Mouse (Mus musculus) adrenal gland, adult 2 months (tissue): ENCODE results near the gene Bcar1. TPM values are rescaled to one million over a fixed set of nuclear protein-coding genes. Genes with fewer than 3 reads are reported as not detected.

Source experiments
- DNase-seq: peaks from one replicate; pipeline ENCODE4 v3.0.0; 2021
- microRNA-seq, 2 experiments: library from miRNA; unstranded; fragments of <30 nt; microRNA quantifications; one replicate each; pipeline ENCODE4 v1.2.0; 2021
- polyA plus RNA-seq: library from polyadenylated mRNA; depleted of rRNA; stranded (reverse); fragments of >200 nt; gene quantifications from 2 replicates; pipeline ENCODE4 v1.2.3, GENCODE M21; 2012; rRNA removed
- total RNA-seq, 2 experiments: library from RNA; stranded (reverse); gene quantifications; 2 replicates each; pipeline ENCODE4 v1.2.3; 2021

Bcar1 gene
- total and polyA plus RNA-seq, 3 experiments, result 76.9 to 204 (median 91.2) TPM

DNA sequence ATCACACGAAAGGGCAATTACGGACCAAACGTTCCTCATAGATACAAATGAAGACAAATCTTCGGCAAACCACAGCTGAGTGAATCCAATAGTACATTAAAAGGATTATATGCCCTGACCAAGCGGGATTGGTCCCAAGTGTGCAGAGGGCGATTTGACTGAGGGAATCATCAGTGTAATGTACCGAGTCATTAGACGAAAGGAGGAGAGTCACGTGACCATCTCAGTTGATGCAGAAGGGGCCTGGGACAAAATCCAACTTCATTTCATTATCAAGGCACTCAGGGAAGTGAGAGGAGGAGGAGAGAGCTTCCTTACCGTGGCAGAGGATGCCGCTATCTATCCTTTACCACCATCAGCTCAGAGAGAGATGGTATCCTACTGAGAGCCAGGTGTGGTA lies 62.5 kb downstream of the Bcar1 start:
- DNase-seq, result no peak

DNA sequence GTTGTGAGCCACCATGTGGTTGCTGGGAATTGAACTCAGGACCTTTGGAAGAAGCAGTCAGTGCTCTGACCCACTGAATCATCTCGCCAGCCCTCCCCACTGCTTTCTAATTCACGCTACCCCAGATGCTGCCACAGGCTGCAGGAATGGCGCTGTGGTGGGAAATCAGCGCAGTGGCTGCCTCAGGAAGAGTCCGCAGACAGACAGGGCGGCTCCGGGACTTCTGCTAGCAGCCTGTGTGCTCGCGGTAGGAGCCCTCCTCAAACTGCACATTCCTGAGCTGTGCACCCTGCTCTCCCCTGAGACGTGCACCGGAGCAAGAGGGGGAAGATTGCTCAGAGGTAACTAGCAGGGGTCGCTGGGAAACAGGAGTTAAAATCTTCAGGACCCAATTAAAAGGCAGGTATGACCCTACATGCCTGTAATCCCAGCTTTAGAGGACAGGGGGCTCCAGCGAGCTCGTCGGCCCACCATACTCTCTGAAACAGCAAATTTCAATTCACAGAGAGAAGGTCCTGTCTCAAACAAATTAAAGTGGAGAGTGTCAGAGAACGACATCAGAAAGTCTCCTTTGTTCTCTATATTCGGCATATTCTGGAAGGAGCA lies 63.1 kb downstream of the Bcar1 start:
- no peak for DNase-seq

- no peak for DNase-seq
Measured at GRCm38 (mm10) chr8:111678848-111679247, 64.8 kb downstream of the Bcar1 start.

- DNase-seq, result peak; percentile 59
Measured at GRCm38 (mm10) chr8:111678111-111678510, 65.5 kb downstream of the Bcar1 start.

- DNase-seq, result no peak
Measured at GRCm38 (mm10) chr8:111676237-111676636, 67.4 kb downstream of the Bcar1 start.

GRCm38 (mm10) chr8:111666751-111667150 lies 76.9 kb downstream of the Bcar1 start:
- peak; percentile 33 for DNase-seq

GRCm38 (mm10) chr8:111662473-111662872 lies 81.1 kb downstream of the Bcar1 start:
- DNase-seq, result peak; percentile 82

Small RNAs within 50 kb of the gene (microRNA-seq; reads per million reads assigned to microRNA genes)
- gene Mir7076, result 0 reads per million in 2 experiments

Other genes with a start within 250 kb of the Bcar1 start
- 10 to 100 TPM; 10.6 to 12.4 TPM for gene Wdr59, start 221.7 kb downstream of the Bcar1 start, total RNA-seq
- 5.1 and 7.2 TPM in 2 replicates for gene Wdr59, start 221.7 kb downstream of the Bcar1 start, polyA plus RNA-seq
- 10 to 100 TPM; 34.7 to 37.3 TPM for gene Znrf1, start 207.7 kb downstream of the Bcar1 start, total RNA-seq
- 105 and 109 TPM in 2 replicates for gene Znrf1, start 207.7 kb downstream of the Bcar1 start, polyA plus RNA-seq
- gene Ldhd, start 113.4 kb downstream of the Bcar1 start, total RNA-seq, result 10 to 100 TPM; 64.5 to 82.1 TPM
- gene Ldhd, start 113.4 kb downstream of the Bcar1 start, polyA plus RNA-seq, result 89.4 and 93.5 TPM in 2 replicates
- gene Zfp1, start 100.4 kb downstream of the Bcar1 start, total RNA-seq, result 1 to 10 TPM; 6.1 to 9.8 TPM
- 5.3 and 5.6 TPM in 2 replicates for gene Zfp1, start 100.4 kb downstream of the Bcar1 start, polyA plus RNA-seq
- under 1 TPM in 1 of 2 experiments, not detected in 1; 0.90 TPM for gene Ctrb1, start 52.8 kb downstream of the Bcar1 start, total RNA-seq
- gene Ctrb1, start 52.8 kb downstream of the Bcar1 start, polyA plus RNA-seq, result 0.51 and 0.67 TPM in 2 replicates
- 10 to 100 TPM; 71.7 to 78.9 TPM for gene Cfdp1, start 110.5 kb upstream of the Bcar1 start, total RNA-seq
- 0.90 and 0.94 TPM in 2 replicates for gene Cfdp1, start 110.5 kb upstream of the Bcar1 start, polyA plus RNA-seq
- 1 to 10 TPM; 5.0 to 6.8 TPM for gene Tmem170, start 132.9 kb upstream of the Bcar1 start, total RNA-seq
- 1.3 and 1.5 TPM in 2 replicates for gene Tmem170, start 132.9 kb upstream of the Bcar1 start, polyA plus RNA-seq
- gene Chst5, start 166.6 kb upstream of the Bcar1 start, total RNA-seq, result not detected
- gene Chst5, start 166.6 kb upstream of the Bcar1 start, polyA plus RNA-seq, result not detected in 2 replicates
- 10 to 100 TPM in 1 of 2 experiments, 1 to 10 TPM in 1; 6.0 to 10.2 TPM for gene Tmem231, start 190.1 kb upstream of the Bcar1 start, total RNA-seq
- 9.4 and 9.9 TPM in 2 replicates for gene Tmem231, start 190.1 kb upstream of the Bcar1 start, polyA plus RNA-seq
- 100 to 1,000 TPM; 124 to 166 TPM for gene Gabarapl2, start 196.9 kb upstream of the Bcar1 start, total RNA-seq
- gene Gabarapl2, start 196.9 kb upstream of the Bcar1 start, polyA plus RNA-seq, result 15.0 and 15.4 TPM in 2 replicates
- 1 to 10 TPM; 3.3 to 3.5 TPM for gene Adat1, start 248.5 kb upstream of the Bcar1 start, total RNA-seq
- gene Adat1, start 248.5 kb upstream of the Bcar1 start, polyA plus RNA-seq, result 1.6 and 1.9 TPM in 2 replicates